Mouse (Mus musculus): ENCODE measurements around the gene Tlx2. TPM values are rescaled to one million over a fixed set of nuclear protein-coding genes. Genes with fewer than 3 reads are reported as not detected.

Gene Tlx2
- polyA plus RNA-seq, 1 experiment from 2014 or later = not detected

DNA sequence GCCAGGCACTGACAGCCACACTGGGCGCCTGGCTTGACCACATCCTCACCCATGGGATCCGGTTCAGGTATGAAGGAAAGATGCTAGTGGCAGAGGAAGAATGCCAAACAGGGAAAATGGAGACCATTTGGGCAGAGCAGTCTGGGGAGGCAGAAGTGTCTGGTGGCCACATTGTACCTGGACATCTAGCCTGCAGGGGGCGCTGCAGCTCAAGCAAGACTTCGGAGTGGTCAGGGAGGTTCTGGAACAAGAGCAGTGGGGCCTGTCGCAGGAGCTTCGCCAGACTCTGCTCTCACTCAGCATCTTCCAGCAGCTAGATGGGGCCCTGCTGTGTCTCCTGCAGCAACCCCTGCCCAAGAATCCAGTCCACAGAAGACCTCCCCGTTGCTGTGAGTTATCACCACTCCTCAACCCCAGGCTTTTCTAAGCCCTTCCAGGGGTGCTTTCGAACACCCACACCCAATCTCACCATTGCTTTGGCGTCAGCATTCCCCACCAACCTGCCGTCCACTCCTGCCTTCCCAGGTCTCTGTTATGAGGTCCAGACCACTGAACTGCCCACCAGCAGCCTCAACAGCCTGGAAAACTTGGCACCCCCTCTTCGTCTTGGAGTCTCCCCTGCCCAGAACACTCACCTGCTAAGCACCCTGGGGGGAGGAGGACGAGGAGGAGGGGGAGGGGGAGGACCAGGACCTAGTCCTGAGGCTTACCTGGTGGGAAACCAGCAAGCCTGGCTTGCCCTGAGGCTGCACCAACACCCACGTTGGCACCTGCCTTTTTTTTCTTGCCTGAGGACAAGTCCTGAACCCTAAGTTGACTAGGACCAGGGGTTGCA, 37.7 kb upstream of the Tlx2 start:
- no peaks in the 10 kb centered on the region for H3K36me3 ChIP-seq (ENCODE audit: insufficient read depth, low read length)
- H3K4me2 ChIP-seq (replicated peaks; ENCODE audit: low read depth, low read length) = no peak overlapping the region
- WGBS = 40% methylated on average over 13 of the region's 13 CpGs
- no peak overlapping the region for H3K4me3 ChIP-seq (ENCODE audit: low read depth, low read length)
- peak; percentile 57 for ATAC-seq
- peaks cover 6% of the 10 kb centered on the region for H3K4me1 ChIP-seq (ENCODE audit: insufficient read depth, low read depth, low read length)
- no peak overlapping the region for H3K27ac ChIP-seq (ENCODE audit: low read length)
- no peaks in the 10 kb centered on the region for H3K27me3 ChIP-seq (replicated peaks; ENCODE audit: insufficient read depth, low read length)
- TF ChIP-seq EP300 (IDR thresholded peaks at IDR 0.05) (no peak), CTCF (IDR thresholded peaks at IDR 0.05) (peak; percentile 91)
- DNase-seq (ENCODE audit: low spot score) = peak; percentile 90
- no peak overlapping the region for H3K9ac ChIP-seq (replicated peaks; ENCODE audit: low read depth)
- no peaks in the 10 kb centered on the region for H3K9me3 ChIP-seq (ENCODE audit: low read length)

- ATAC-seq (no peak), DNase-seq (ENCODE audit: low spot score) (no peak)
- Histone ChIP-seq H3K27ac (ENCODE audit: low read length) (no peak overlapping the region), H3K9ac (replicated peaks; ENCODE audit: low read depth) (no peak overlapping the region), H3K36me3 (ENCODE audit: insufficient read depth, low read length) (no peaks in the 10 kb centered on the region), H3K4me1 (ENCODE audit: insufficient read depth, low read depth, low read length) (peaks cover 10% of the 10 kb centered on the region), H3K4me2 (replicated peaks; ENCODE audit: low read depth, low read length) (no peak overlapping the region), H3K27me3 (replicated peaks; ENCODE audit: insufficient read depth, low read length) (no peaks in the 10 kb centered on the region), H3K4me3 (ENCODE audit: low read depth, low read length) (no peak overlapping the region), H3K9me3 (ENCODE audit: low read length) (no peaks in the 10 kb centered on the region)
- WGBS = 68% methylated on average over 4 of the region's 4 CpGs
- no peak for TF ChIP-seq EP300 (IDR thresholded peaks at IDR 0.05)
- TF ChIP-seq CTCF (IDR thresholded peaks at IDR 0.05) = no peak
Observed at GRCm38 (mm10) chr6:83104158-83104557, 34.1 kb upstream of the Tlx2 start.

DNA sequence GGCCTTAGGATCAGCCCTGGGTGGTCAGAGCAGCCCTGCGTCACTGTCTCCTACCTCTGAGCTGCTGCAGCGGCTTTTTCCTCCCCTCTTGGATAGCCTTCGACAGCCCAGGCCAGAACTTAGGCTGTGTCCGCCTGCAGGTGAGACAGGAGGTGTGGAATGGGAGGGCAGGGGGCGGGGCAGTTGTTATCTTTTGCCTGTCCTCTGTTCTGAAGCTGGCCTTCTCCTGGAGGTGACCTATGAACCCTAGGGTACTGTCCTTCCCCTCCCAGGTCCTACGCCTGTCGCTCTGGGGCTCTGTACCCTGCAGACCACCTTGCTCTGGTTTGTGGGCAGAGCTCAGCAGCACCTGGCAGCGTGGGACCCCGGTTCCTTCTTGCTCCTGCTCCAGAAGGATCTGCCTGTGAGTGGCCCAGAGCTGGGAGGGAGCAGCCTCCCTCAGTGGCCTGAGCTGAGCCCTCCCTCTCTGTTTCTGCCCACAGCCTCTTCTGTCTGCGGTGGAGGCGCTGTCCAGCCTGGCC, 33.1 kb upstream of the Tlx2 start:
- Histone ChIP-seq H3K4me2 (replicated peaks; ENCODE audit: low read depth, low read length) (no peak overlapping the region), H3K9ac (replicated peaks; ENCODE audit: low read depth) (no peak overlapping the region)
- DNase-seq (ENCODE audit: low spot score) = no peak

GRCm38 (mm10) chr6:83101688-83102556, 31.8 kb upstream of the Tlx2 start:
- Histone ChIP-seq H3K9ac (replicated peaks; ENCODE audit: low read depth) (peak overlapping the region; percentile 43; the same call in 1 of the 2 replicates), H3K4me3 (ENCODE audit: low read depth, low read length) (peak overlapping the region; percentile 69), H3K27me3 (replicated peaks; ENCODE audit: insufficient read depth, low read length) (no peaks in the 10 kb centered on the region), H3K36me3 (ENCODE audit: insufficient read depth, low read length) (no peaks in the 10 kb centered on the region), H3K4me2 (replicated peaks; ENCODE audit: low read depth, low read length) (peak overlapping the region; percentile 91), H3K27ac (ENCODE audit: low read length) (peak overlapping the region; percentile 81), H3K9me3 (ENCODE audit: low read length) (no peaks in the 10 kb centered on the region), H3K4me1 (ENCODE audit: insufficient read depth, low read depth, low read length) (peaks cover 7% of the 10 kb centered on the region)
- peak; percentile 86 for ATAC-seq
- peak; percentile 73 for DNase-seq (ENCODE audit: low spot score)
- WGBS = 1% methylated on average over 62 of the region's 74 CpGs
- peak; percentile 68 for TF ChIP-seq CTCF (IDR thresholded peaks at IDR 0.05)
- TF ChIP-seq EP300 (IDR thresholded peaks at IDR 0.05) = no peak

More for the DNA sequence above, 33.1 kb upstream of the Tlx2 start:
- Histone ChIP-seq H3K4me3 (ENCODE audit: low read depth, low read length) (no peak overlapping the region), H3K9me3 (ENCODE audit: low read length) (no peaks in the 10 kb centered on the region), H3K27ac (ENCODE audit: low read length) (no peak overlapping the region), H3K4me1 (ENCODE audit: insufficient read depth, low read depth, low read length) (peaks cover 7% of the 10 kb centered on the region), H3K27me3 (replicated peaks; ENCODE audit: insufficient read depth, low read length) (no peaks in the 10 kb centered on the region), H3K36me3 (ENCODE audit: insufficient read depth, low read length) (no peaks in the 10 kb centered on the region)
- WGBS = 57% methylated on average over 11 of the region's 11 CpGs
- TF ChIP-seq EP300 (IDR thresholded peaks at IDR 0.05) = no peak
- TF ChIP-seq CTCF (IDR thresholded peaks at IDR 0.05) = no peak
- no peak for ATAC-seq

GRCm38 (mm10) chr6:83101316-83101687, 31.2 kb upstream of the Tlx2 start, which contains the start of the genes Ccdc142 and Gm42688:
Ccdc142 (plus strand) TSS chr6:83101601.
Gm42688 (plus strand) TSS chr6:83101617.
- H3K27me3 ChIP-seq (replicated peaks; ENCODE audit: insufficient read depth, low read length) = no peaks in the 10 kb centered on the region
- H3K4me2 ChIP-seq (replicated peaks; ENCODE audit: low read depth, low read length) = peak within 1 kb of the TSS; percentile 91
- no peaks in the 10 kb centered on the region for H3K9me3 ChIP-seq (ENCODE audit: low read length)
- TF ChIP-seq CTCF (IDR thresholded peaks at IDR 0.05) (peak; percentile 79), EP300 (IDR thresholded peaks at IDR 0.05) (no peak)
- peak within 1 kb of the TSS; percentile 43; the same call in 1 of the 2 replicates for H3K9ac ChIP-seq (replicated peaks; ENCODE audit: low read depth)
- H3K4me3 ChIP-seq (ENCODE audit: low read depth, low read length) = peak within 1 kb of the TSS; percentile 69
- H3K4me1 ChIP-seq (ENCODE audit: insufficient read depth, low read depth, low read length) = peaks cover 7% of the 10 kb centered on the region
- DNase-seq (ENCODE audit: low spot score) (peak; percentile 95), ATAC-seq (peak; percentile 93)
- H3K36me3 ChIP-seq (ENCODE audit: insufficient read depth, low read length) = no peaks in the 10 kb centered on the region
- WGBS = 4% methylated on average over 24 of the region's 25 CpGs
- H3K27ac ChIP-seq (ENCODE audit: low read length) = peak within 1 kb of the TSS; percentile 81

DNA sequence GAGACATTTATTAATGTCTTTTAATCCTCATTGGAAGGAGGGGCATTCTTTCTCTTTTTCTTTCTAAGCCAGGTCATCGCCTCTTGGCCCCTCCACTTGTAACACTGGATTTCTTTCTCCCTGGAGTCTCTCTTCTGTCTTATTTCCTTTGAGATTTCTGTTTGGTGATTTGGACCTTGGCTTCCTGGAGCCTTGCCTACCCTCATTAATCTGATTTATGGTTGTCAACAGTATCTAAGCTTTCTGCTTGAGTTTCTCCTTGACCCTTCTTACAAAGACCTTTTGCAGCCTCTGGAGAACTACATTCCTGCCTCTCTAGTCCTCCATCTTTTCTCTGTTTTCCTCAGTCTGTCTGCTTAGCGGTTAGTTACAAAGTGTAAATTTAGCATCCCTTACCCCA, 28.3 kb upstream of the Tlx2 start:
- DNase-seq (ENCODE audit: low spot score) (no peak), ATAC-seq (no peak)
- Histone ChIP-seq H3K27me3 (replicated peaks; ENCODE audit: insufficient read depth, low read length) (no peaks in the 10 kb centered on the region), H3K9me3 (ENCODE audit: low read length) (no peaks in the 10 kb centered on the region), H3K4me3 (ENCODE audit: low read depth, low read length) (no peak overlapping the region), H3K27ac (ENCODE audit: low read length) (no peak overlapping the region), H3K4me2 (replicated peaks; ENCODE audit: low read depth, low read length) (no peak overlapping the region), H3K9ac (replicated peaks; ENCODE audit: low read depth) (no peak overlapping the region), H3K36me3 (ENCODE audit: insufficient read depth, low read length) (no peaks in the 10 kb centered on the region), H3K4me1 (ENCODE audit: insufficient read depth, low read depth, low read length) (peaks cover 7% of the 10 kb centered on the region)
- 55% methylated on average over 2 of the region's 2 CpGs for WGBS
- TF ChIP-seq EP300 (IDR thresholded peaks at IDR 0.05) (no peak), CTCF (IDR thresholded peaks at IDR 0.05) (no peak)

Data from lung, postnatal 0 days (tissue).